Mouse (Mus musculus) liver, embryonic 14.5 days (tissue): ENCODE measurements around the gene Ero1lb. TPM values are rescaled to one million over a fixed set of nuclear protein-coding genes. Genes with fewer than 3 reads are reported as not detected.
"Not testable (repeated sequence)": the region's sequence is repeated elsewhere in the genome, so short reads cannot be mapped to it uniquely, and the experiment has no call there.

Experiments
- ATAC-seq: fragments of 200-750 bp; cut with Nextera tagmentation; 2 replicates; pipeline ENCODE4 v1.8.0; 2017; ENCODE audit warnings: moderate number of reproducible peaks, mild to moderate bottlenecking, moderate library complexity; ENCODE audit not compliant: insufficient read depth
- DNase-seq, 3 experiments: peaks; one replicate each; pipeline ENCODE4 v3.0.0-alpha.2; 2012 to 2013; ENCODE audit warnings: low read depth in 3 of 3, low spot score in 3 of 3
- H3K27ac ChIP-seq: fragments of 300-500 bp; sonication (generic); 2 replicates; pipeline ENCODE4 v1.5.1; 2014; ENCODE audit warnings: moderate library complexity, mild to moderate bottlenecking, control low read depth, inconsistent platforms
- H3K27me3 ChIP-seq: fragments of 300-500 bp; sonication (generic); 2 replicates; pipeline ENCODE4 v1.6.1; 2014; ENCODE audit warnings: mild to moderate bottlenecking, low read length, moderate library complexity; ENCODE audit not compliant: control insufficient read depth, insufficient read depth
- H3K36me3 ChIP-seq: fragments of 300-500 bp; sonication (generic); replicated peaks from 2 replicates; pipeline ENCODE4 v1.6.1; 2014; ENCODE audit warnings: low read depth; ENCODE audit not compliant: control insufficient read depth, insufficient read depth
- H3K4me1 ChIP-seq, 2 experiments: fragments of 200-500 bp in 1 of 2; fragments of 300-500 bp in 1 of 2; sonication (generic) in 1 of 2; replicated peaks; 2 replicates each; pipeline ENCODE4 v1.6.1; 2012 to 2014; ENCODE audit warnings: antibody characterized with exemption in 1 of 2, inconsistent platforms in 1 of 2, low read length in 1 of 2; ENCODE audit not compliant: control insufficient read depth in 2 of 2, insufficient read depth in 2 of 2
- H3K4me2 ChIP-seq: fragments of 300-500 bp; sonication (generic); 2 replicates; pipeline ENCODE4 v1.6.1; 2014; ENCODE audit warnings: low read depth, mild to moderate bottlenecking, control low read depth, moderate library complexity
- H3K4me3 ChIP-seq, 2 experiments: fragments of 200-500 bp in 1 of 2; fragments of 300-500 bp in 1 of 2; sonication (generic) in 1 of 2; 2 replicates each; pipeline ENCODE4 v1.5.1; 2012 to 2014; ENCODE audit warnings: low read depth in 2 of 2, low read length in 2 of 2, mild to moderate bottlenecking in 2 of 2, control low read depth in 1 of 2, inconsistent platforms in 1 of 2, moderate library complexity in 1 of 2; ENCODE audit not compliant: insufficient read depth in 1 of 2
- H3K9ac ChIP-seq: fragments of 300-500 bp; sonication (generic); replicated peaks from 2 replicates; pipeline ENCODE4 v1.6.1; 2014; ENCODE audit warnings: mild to moderate bottlenecking, control low read depth, moderate library complexity
- H3K9me3 ChIP-seq: fragments of 300-500 bp; sonication (generic); 2 replicates; pipeline ENCODE4 v1.6.1; 2016; ENCODE audit warnings: low read length, mixed read lengths; ENCODE audit not compliant: control insufficient read depth
- CTCF ChIP-seq: IDR thresholded peaks from 2 replicates; pipeline ENCODE4 v1.5.1; 2016; ENCODE audit warnings: antibody characterized with exemption, low read depth, control low read depth
- EP300 ChIP-seq: IDR thresholded peaks from 2 replicates; pipeline ENCODE4 v1.6.1; 2016; ENCODE audit warnings: antibody characterized with exemption, low read depth
- WGBS: fragments of 180-500 bp; shearing (Covaris S2); extraction: QIAGEN DNeasy Blood & Tissue Kit; methylation state at CpG from one replicate; pipeline ENCODE4 v1.1.7; 2014; ENCODE audit not compliant: insufficient replicate concordance; 5-methylcytosine and 5-hydroxymethylcytosine counted together
- polyA plus RNA-seq, 2 experiments: library from polyadenylated mRNA; depleted of rRNA in 1 of 2; stranded (reverse) in 1 of 2; unstranded in 1 of 2; fragments of >200 nt; fragmentation: Nextera tagmentation in 1 of 2; extraction: Ambion mirVana in 1 of 2; gene quantifications; 2 replicates each; pipeline versions ENCODE4 v1.2.1 to v1.2.3; 2012 to 2014

The Ero1lb gene
- polyA plus RNA-seq, 2 experiments: 0.76 to 1.9 TPM

GRCm38 (mm10) chr13:12574979-12575536 lies 9.4 kb downstream of the Ero1lb start:
- WGBS: 54% methylated on average over 9 of the region's 9 CpGs
- Histone ChIP-seq H3K4me2 (no peak overlapping the region), H3K9me3 (no peaks in the 10 kb centered on the region), H3K4me1 (no peaks in the 10 kb centered on the region), H3K4me3 (no peak overlapping the region; a peak in 1 of 4 replicates), H3K36me3 (no peaks in the 10 kb centered on the region), H3K9ac (no peak overlapping the region), H3K27ac (no peak overlapping the region), H3K27me3 (no peaks in the 10 kb centered on the region)
- TF ChIP-seq CTCF: no peak
- TF ChIP-seq EP300: no peak
- ATAC-seq (no peak), DNase-seq (no peak)

- H3K4me2 ChIP-seq: no peak overlapping the region
- H3K9me3 ChIP-seq: no peaks in the 10 kb centered on the region
- H3K27ac ChIP-seq: no peak overlapping the region
- no peak overlapping the region for H3K4me3 ChIP-seq
- no peaks in the 10 kb centered on the region for H3K4me1 ChIP-seq
- H3K9ac ChIP-seq: no peak overlapping the region
- WGBS: 43% methylated on average over 5 of the region's 5 CpGs
- DNase-seq: no peak
- TF ChIP-seq CTCF: no peak
- TF ChIP-seq EP300: no peak
- H3K27me3 ChIP-seq: no peaks in the 10 kb centered on the region
- ATAC-seq: no peak
- H3K36me3 ChIP-seq: no peaks in the 10 kb centered on the region
Measured at GRCm38 (mm10) chr13:12578145-12578544, 12.5 kb downstream of the Ero1lb start.

- TF ChIP-seq CTCF (peak; percentile 82), EP300 (no peak)
- Histone ChIP-seq H3K9me3 (no peaks in the 10 kb centered on the region), H3K4me3 (no peak overlapping the region), H3K9ac (no peak overlapping the region), H3K4me2 (no peak overlapping the region), H3K4me1 (no peaks in the 10 kb centered on the region), H3K36me3 (no peaks in the 10 kb centered on the region), H3K27ac (no peak overlapping the region), H3K27me3 (no peaks in the 10 kb centered on the region)
- DNase-seq (peak in 1 of 3 experiments; percentile 37), ATAC-seq (0 out of 2 replicates have a peak, but pooled peaks have one; percentile 31)
- WGBS: 3% methylated on average over 3 of the region's 3 CpGs
Measured at GRCm38 (mm10) chr13:12589003-12589402, 23.3 kb downstream of the Ero1lb start.

- not testable (repeated sequence) for H3K4me1 ChIP-seq, H3K9ac ChIP-seq, H3K4me3 ChIP-seq, DNase-seq, H3K36me3 ChIP-seq, H3K27me3 ChIP-seq, H3K4me2 ChIP-seq, H3K9me3 ChIP-seq, ATAC-seq, H3K27ac ChIP-seq
- WGBS: 67% methylated on average over 2 of the region's 4 CpGs
Measured at GRCm38 (mm10) chr13:12597075-12597474, 31.4 kb downstream of the Ero1lb start.

GRCm38 (mm10) chr13:12610206-12610605 lies 44.5 kb downstream of the Ero1lb start:
- ATAC-seq: not testable (repeated sequence)

GRCm38 (mm10) chr13:12614026-12614425 lies 48.4 kb downstream of the Ero1lb start:
- not testable (repeated sequence) for H3K36me3 ChIP-seq, DNase-seq, H3K9ac ChIP-seq, H3K9me3 ChIP-seq, H3K27ac ChIP-seq, H3K27me3 ChIP-seq, ATAC-seq, H3K4me1 ChIP-seq, H3K4me2 ChIP-seq, H3K4me3 ChIP-seq
- 70% methylated on average over 6 of the region's 6 CpGs for WGBS

More at GRCm38 (mm10) chr13:12610206-12610605, 44.5 kb downstream of the Ero1lb start:
- H3K4me1 ChIP-seq, H3K9ac ChIP-seq, H3K4me2 ChIP-seq, H3K9me3 ChIP-seq, DNase-seq, H3K36me3 ChIP-seq, H3K4me3 ChIP-seq, H3K27ac ChIP-seq, H3K27me3 ChIP-seq: not testable (repeated sequence)

- not testable (repeated sequence) for H3K27me3 ChIP-seq, H3K9me3 ChIP-seq, H3K36me3 ChIP-seq, H3K4me2 ChIP-seq, ATAC-seq, H3K4me1 ChIP-seq, H3K27ac ChIP-seq, H3K9ac ChIP-seq, DNase-seq, H3K4me3 ChIP-seq
- WGBS: 59% methylated on average over 7 of the region's 7 CpGs
Measured at GRCm38 (mm10) chr13:12614591-12614990, 48.9 kb downstream of the Ero1lb start.

- not testable (repeated sequence) for H3K4me1 ChIP-seq
Measured at GRCm38 (mm10) chr13:12615014-12615413, 49.3 kb downstream of the Ero1lb start.

More at GRCm38 (mm10) chr13:12615014-12615413, 49.3 kb downstream of the Ero1lb start:
- DNase-seq, H3K9ac ChIP-seq, H3K4me2 ChIP-seq, H3K27ac ChIP-seq, H3K9me3 ChIP-seq, H3K36me3 ChIP-seq, H3K4me3 ChIP-seq, H3K27me3 ChIP-seq, ATAC-seq: not testable (repeated sequence)
- WGBS: 70% methylated on average over 10 of the region's 10 CpGs
